Mouse (Mus musculus) CD8-positive naive resting alpha-beta T cell, adult 2 months (primary cell): Measurements from ENCODE around the gene Adprm.

Source experiments
- DNase-seq, 2 experiments: peaks; one replicate each; pipeline ENCODE4 v3.0.0; 2022; ENCODE audit warnings: low read depth in 2 of 2, low spot score in 2 of 2

The Adprm gene

DNA sequence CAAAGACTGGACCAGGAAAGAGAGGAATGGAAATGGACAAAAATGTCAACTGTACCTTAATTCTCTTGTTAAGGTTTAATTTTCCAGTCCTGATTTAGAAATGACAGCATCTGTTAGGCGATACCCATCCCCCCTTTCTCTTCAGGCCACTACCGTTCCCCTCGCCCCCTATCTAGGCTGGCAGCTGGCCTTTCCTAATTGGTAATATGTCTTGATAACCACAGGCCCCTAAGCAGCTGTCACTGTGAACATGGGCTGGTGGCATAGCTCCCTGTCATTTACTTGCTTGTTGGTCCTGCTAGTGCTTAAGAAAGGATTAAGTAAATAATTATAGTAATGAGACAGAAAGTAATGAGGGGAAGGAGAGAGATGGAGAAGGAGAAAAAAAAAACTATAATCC lies 25.0 kb upstream of the Adprm start:
- no peak for DNase-seq

DNA sequence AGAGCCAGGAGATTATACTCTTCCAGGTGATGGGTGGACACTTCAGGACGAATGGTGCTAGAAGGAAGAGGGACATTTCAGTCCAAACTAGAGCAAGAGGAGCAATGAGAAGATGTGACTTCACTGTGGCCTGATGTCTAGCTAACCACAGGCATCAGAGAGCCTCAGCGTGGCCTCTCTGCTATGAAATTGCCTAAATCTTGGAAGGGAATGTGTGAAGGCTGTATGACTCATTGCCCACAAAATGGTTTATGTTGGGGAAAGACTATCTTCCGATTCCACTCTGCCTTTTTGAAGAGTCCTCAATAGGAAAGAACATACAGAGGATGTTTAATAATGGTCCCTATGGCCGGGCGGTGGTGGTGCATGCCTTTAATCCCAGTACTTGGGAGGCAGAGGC lies 24.4 kb upstream of the Adprm start:
- no peak for DNase-seq

- DNase-seq: no peak
These were observed 22.6 kb upstream of the Adprm start for GRCm38 (mm10) chr11:67075036-67075435.

- no peak for DNase-seq
These were observed 20.3 kb upstream of the Adprm start for GRCm38 (mm10) chr11:67072615-67073130.

DNA sequence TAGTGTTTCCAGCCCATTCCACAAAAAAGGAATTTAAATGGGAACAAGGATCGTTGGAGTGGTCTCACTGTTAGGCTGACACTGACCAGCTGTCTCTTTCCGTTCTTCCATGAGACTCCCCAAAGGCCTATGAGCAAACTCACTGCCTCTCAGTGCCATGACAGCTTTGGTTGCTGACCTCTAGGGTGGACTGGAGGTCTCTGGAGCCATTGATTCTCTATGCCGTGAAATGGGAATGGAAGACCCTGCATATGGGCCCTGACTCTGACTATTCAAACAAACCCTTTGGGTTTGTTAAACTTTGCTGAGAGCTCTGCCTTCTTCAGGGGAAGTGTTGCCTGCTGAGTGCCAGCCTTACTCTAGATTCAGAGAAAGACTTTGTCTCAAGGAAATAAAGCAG lies 15.3 kb upstream of the Adprm start:
- no peak for DNase-seq

DNA sequence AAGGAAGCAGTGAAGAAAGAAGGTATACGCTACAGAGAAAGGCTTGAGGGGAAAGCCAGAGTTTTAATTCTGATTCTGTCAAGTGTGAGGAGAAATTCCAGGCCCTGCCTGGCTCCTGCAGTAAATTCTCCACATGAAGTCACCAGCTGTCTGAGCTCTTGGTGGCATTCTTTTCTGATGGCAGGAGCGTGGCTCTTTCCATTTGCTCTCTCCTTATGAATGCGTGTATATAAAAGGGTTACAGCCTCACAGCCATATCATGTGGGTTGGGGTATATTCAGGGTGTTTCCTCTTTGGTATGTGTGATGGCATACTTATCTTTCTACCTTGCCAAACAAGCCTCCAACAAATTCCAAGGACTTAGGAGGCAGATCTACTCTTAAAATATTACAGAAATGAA lies 10.3 kb upstream of the Adprm start:
- no peak for DNase-seq

DNA sequence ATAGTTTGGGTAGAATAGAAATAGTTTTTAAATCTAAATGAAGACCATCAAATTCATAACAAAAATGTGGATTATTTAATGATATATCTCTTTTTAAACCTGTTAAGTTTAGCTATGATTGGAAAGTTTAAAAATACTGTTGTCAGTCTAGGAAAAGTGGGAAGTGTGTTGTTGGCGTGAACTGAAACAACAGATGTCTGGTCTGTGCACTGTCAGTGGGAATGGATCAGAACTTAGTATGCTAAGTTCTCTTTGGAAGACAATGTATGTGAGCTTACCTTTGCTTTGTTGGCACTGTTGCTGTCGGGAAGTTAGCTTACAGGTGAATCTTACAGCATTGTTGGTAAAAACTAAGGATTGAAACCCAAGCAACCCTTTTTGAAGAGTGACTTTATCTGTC lies 8.9 kb upstream of the Adprm start:
- no peak for DNase-seq

GRCm38 (mm10) chr11:67054754-67055365 lies 2.5 kb upstream of the Adprm start:
- no peak for DNase-seq

- DNase-seq: no peak
These were observed 596 bp downstream of the Adprm start for GRCm38 (mm10) chr11:67051676-67052320.

GRCm38 (mm10) chr11:67049256-67049655 lies 3.1 kb downstream of the Adprm start:
- DNase-seq: no peak

DNA sequence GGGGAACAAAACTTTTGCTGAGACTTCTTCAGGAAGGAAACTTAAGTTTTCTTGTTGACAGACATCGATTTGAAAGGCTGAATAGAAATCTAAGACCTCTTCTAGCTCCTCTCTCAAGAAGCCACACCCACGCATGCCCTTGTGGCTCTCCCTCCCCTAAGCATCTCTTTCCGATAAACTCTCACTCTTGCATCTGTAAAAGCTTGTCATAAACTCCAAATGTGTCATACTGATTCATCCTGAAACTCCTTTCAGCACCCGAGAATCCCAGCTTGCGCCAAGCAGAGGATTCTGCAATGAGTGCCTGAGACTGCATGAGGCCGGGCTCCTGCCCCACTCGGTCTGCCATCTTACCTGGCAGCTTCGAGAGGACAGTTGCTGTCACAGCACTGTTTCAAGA lies 3.9 kb downstream of the Adprm start:
- DNase-seq: no peak

GRCm38 (mm10) chr11:67047199-67047598 lies 5.2 kb downstream of the Adprm start:
- no peak for DNase-seq

- DNase-seq: no peak
These were observed 7.4 kb downstream of the Adprm start for GRCm38 (mm10) chr11:67044959-67045358.

DNA sequence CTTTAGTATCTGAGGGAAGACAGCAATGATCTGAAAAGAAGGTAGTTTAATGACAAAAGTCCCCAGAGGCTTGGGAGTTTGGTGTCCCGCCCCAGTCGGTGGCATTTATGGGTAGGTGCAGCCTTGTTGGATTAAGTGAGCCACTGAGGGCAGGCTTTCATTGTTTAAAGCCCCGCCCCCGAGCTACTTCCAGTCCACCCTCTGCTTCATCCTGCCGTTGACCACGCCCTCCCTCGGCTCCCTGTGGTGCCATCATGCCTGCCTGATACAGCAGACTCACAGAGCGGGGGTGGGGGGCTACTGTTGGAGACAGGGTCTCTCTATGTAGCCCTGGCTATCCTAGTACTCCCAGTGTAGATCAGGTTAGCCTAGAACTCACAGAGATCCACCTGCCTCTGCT lies 9.4 kb downstream of the Adprm start:
- DNase-seq: no peak

DNA sequence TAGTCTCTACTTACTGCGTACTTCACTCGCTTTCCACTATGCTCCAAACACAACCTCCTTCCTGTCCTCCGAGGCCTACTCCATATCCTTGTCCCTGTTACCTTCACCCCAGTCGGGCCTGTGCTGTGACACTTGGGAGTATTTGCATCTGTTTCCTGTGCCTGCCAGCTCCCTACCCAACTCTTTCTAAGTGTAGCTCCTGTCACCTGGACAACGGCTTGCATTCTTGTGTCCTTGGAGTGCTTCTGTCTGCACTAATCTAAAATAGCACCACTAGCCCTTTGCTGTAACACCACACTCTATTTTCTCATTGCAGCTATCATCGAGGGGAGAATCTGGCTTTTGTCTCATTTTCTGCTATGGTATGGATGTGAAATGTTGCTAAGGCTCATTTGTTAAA lies 11.9 kb downstream of the Adprm start:
- DNase-seq: no peak

GRCm38 (mm10) chr11:67039799-67040198 lies 12.6 kb downstream of the Adprm start:
- DNase-seq: no peak

DNA sequence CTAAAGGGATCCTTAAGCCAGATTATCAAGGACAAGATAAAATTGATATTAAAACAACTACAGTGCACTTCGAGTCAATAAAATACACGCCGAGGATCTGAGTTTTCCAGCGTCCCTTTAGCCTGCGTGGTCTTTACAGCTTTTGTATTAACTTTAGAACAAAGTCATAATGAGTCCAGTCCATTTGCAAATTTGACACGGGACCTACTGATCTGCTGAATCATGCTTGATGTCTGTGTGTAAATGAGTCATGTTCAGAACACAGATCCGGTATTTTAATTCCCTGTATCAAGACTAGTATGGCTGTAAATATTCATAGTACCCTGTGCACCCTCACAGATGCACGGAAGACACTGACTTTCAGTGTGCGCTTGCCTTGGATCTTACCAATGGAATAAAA lies 15.5 kb downstream of the Adprm start:
- DNase-seq: no peak

DNA sequence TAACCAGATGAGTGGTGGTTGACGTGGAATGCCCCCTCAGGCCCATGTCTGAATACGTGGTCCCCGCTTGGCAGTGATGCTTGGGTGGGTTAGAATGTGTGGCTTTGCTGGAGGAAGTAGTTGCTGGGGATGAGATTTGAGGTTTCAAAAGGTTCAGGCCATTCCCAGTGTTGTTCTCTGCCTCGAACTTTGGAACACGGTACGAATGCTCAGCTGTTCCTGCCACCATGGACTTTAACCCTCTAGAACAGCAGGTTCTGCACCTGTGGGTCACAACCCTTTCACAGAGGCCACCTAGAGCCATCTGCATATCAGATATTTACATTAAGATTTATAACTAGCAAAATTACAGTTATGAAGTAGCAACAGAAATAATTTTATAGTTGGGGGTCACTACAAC lies 16.2 kb downstream of the Adprm start:
- no peak for DNase-seq

DNA sequence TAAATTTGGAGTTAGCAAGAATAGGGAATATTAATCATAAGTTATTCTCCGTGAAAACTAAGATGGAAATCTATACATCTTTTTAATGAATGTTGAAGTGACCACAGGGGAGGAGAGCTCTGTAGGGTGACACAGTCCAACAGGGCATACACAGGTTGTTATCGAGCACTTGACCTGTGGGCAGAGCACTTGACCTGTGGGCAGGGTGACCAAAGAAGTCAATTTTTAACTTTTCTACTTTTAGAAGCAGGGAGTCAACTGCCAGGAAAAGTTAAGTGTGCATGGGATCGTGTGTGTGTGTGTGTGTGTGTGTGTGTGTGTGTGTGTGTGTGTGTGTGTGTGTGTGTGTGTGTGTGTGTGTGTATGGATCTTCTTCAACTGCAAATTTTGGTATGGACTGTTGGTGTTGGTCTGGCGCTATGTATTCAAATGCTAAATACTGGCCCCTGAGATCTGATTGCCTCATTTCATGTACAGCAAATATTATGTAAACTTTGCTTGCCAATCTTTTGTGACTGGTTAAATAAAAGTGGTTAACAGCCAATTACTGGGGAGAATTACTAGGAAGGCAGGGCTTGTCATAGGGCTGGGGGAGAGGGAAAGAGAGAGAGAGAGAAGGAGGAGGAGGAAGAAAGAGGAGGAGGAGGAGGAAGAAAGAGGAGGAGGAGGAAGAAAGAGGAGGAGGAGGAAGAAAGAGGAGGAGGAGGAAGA lies 17.5 kb downstream of the Adprm start:
- no peak for DNase-seq

- DNase-seq: no peak
These were observed 20.8 kb downstream of the Adprm start for GRCm38 (mm10) chr11:67031603-67031915.

- no peak for DNase-seq
These were observed 21.3 kb downstream of the Adprm start for GRCm38 (mm10) chr11:67030904-67031602.
